Mouse (Mus musculus): Measurements from ENCODE around the gene Satb2.

DNA sequence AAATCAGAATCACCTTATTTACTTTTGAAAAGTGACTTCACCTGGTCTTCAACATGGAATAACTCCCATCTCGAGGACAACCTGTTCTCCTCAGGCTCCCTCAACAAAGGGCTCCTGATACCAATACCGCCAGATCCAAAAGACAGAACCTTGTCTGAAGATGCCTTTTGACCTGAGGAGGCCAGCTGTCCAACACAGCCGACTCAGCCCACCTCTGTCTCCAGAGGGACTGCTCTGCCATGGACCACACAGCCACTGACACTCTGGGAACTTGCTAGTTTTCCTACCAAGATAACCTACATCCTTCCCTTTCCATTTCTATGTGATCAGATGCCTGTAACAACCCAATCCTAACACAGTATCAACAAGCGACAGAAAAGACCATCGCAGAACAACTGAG, 19.5 kb downstream of the Satb2 start:
- TF ChIP-seq FLI1 (IDR thresholded peaks at IDR 0.05; ENCODE audit: low read length) (no peak), GATA1 (IDR thresholded peaks at IDR 0.05; ENCODE audit: borderline replicate concordance, low read length) (no peak)

Data from megakaryocyte, embryonic 14.5 days (primary cell).